Mouse (Mus musculus) MN1 (cell line): ENCODE measurements at regions not wholly inside any gene's neighbourhood (a gene's known extent, or its start where the extent isn't known, plus 50 kb on each side); places are given as distances from the start of the nearest gene placed in this dataset.

ENCODE experiments used
- DNase-seq: peaks from one replicate; pipeline ENCODE4 v3.0.0-alpha.2; 2016; ENCODE audit warnings: low spot score

GRCm38 (mm10) chr1:30540088-30540698, 333.5 kb downstream of the Phf3 start:
- no peak for DNase-seq

- no peak for DNase-seq
Observed at GRCm38 (mm10) chr1:30536989-30537975, 336.4 kb downstream of the Phf3 start.

- no peak for DNase-seq
Observed at GRCm38 (mm10) chr1:30517348-30517747, 356.4 kb downstream of the Phf3 start.

GRCm38 (mm10) chr1:30515846-30516245, 357.9 kb downstream of the Phf3 start:
- no peak for DNase-seq

GRCm38 (mm10) chr1:30503224-30503623, 370.5 kb downstream of the Phf3 start:
- peak; percentile 77 for DNase-seq

GRCm38 (mm10) chr1:30460295-30460958, 413.3 kb downstream of the Phf3 start:
- DNase-seq, result no peak

- no peak for DNase-seq
Observed at GRCm38 (mm10) chr1:30437964-30438363, 435.8 kb downstream of the Phf3 start.

GRCm38 (mm10) chr1:30416582-30416981, 457.1 kb downstream of the Phf3 start:
- no peak for DNase-seq

GRCm38 (mm10) chr1:30414881-30415439, 458.8 kb downstream of the Phf3 start:
- DNase-seq, result no peak
